Comparison of ENCODE assay signal across 8 mouse cellular contexts in the genomic region with DNA sequence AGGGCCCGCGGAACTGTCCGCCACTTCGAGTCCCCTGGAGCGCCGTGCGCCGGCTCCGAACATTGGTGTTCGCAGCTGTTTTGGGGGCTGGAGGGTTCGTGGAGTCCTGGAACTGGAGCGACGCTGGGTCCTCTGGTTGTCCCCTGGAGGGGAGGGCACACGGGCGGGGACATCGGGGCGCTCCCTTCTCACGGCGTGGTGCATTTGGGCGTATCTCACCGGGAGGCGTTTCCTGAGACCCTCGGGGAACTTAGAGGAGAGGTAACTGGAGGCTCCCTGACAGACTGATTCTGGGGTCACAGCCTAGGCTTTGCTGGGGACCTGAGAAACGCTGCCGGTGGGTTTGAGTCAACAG. TPM values are rescaled to one million over a fixed set of nuclear protein-coding genes. Genes with fewer than 3 reads are reported as not detected.
DNase-seq lines count a peak whose midpoint lies in the region; ATAC-seq and TF ChIP-seq lines count a peak whose summit lies in the region.

No protein-coding gene starts in this region.

- H3K36me3 ChIP-seq in heart, embryonic 14.5 days (ENCODE audit: control insufficient read depth, insufficient read depth, low read length) = no peaks in the 10 kb centered on the region
- no peaks in the 10 kb centered on the region for H3K36me3 ChIP-seq in G1E (replicated peaks)
- no peaks in the 10 kb centered on the region for H3K36me3 ChIP-seq in hindbrain, embryonic 11.5 days (ENCODE audit: control insufficient read depth, insufficient read depth, low read length)
- H3K36me3 ChIP-seq in midbrain, embryonic 11.5 days (ENCODE audit: control insufficient read depth, insufficient read depth, low read length) = no peaks in the 10 kb centered on the region

- H3K9ac ChIP-seq in heart, embryonic 14.5 days (ENCODE audit: low read length) = peak overlapping the region; percentile 81
- peak overlapping the region; percentile 33; the same call in 1 of the 2 replicates for H3K9ac ChIP-seq in hindbrain, embryonic 11.5 days (ENCODE audit: low read depth, low read length)
- H3K9ac ChIP-seq in midbrain, embryonic 11.5 days (ENCODE audit: low read length) = no peak overlapping the region

- no peaks in the 10 kb centered on the region for H3K9me3 ChIP-seq in heart, embryonic 14.5 days (ENCODE audit: control insufficient read depth, low read length)
- no peaks in the 10 kb centered on the region for H3K9me3 ChIP-seq in G1E (replicated peaks)
- no peaks in the 10 kb centered on the region for H3K9me3 ChIP-seq in hindbrain, embryonic 11.5 days (ENCODE audit: control insufficient read depth, low read length)
- no peaks in the 10 kb centered on the region for H3K9me3 ChIP-seq in midbrain, embryonic 11.5 days (ENCODE audit: control insufficient read depth, low read length)

- peak overlapping the region; percentile 89 for H3K4me2 ChIP-seq in heart, embryonic 14.5 days (ENCODE audit: low read length)
- H3K4me2 ChIP-seq in hindbrain, embryonic 11.5 days (replicated peaks; ENCODE audit: low read depth, low read length) = peak overlapping the region; percentile 82
- H3K4me2 ChIP-seq in midbrain, embryonic 11.5 days = peak overlapping the region; percentile 89

- 1% methylated on average over 25 of the region's 25 CpGs for WGBS in heart, embryonic 14.5 days
- WGBS in hindbrain, embryonic 11.5 days = 1% methylated on average over 24 of the region's 25 CpGs
- under 1% methylated on average over 25 of the region's 25 CpGs for WGBS in midbrain, embryonic 11.5 days

- peak overlapping the region; percentile 61 to 68 for H3K4me3 ChIP-seq in heart, embryonic 14.5 days (ENCODE audit: control insufficient read depth in 1 of 2, insufficient read depth in 1 of 2, low read depth in 1 of 2, low read length in 2 of 2)
- H3K4me3 ChIP-seq in G1E (ENCODE audit: low read depth, low read length) = peak overlapping the region; percentile 68
- peak overlapping the region; percentile 54 for H3K4me3 ChIP-seq in hindbrain, embryonic 11.5 days (ENCODE audit: low read depth, low read length)
- H3K4me3 ChIP-seq in midbrain, embryonic 11.5 days (ENCODE audit: low read depth, low read length) = peak overlapping the region; percentile 63

- DNase-seq in heart, postnatal 36 days = no peak
- no peak for DNase-seq in G1E (ENCODE audit: low spot score)
- DNase-seq in hindbrain, embryonic 11.5 days (ENCODE audit: low spot score) = no peak
- DNase-seq in midbrain, embryonic 11.5 days (ENCODE audit: low spot score, missing footprints) = no peak
- no peak for DNase-seq in adrenal gland, postnatal 36 days
- DNase-seq in frontal cortex, adult 2 months (ENCODE audit: extremely low spot score in 1 of 2, low spot score in 1 of 2) = no peak
- DNase-seq in cerebellum, postnatal 25 days = no peak

- intact Hi-C loops in heart, postnatal 36 days (cut with DNase I) = loop anchor here (1.0 kb wide), 1 partner anchor 75 kb away; the partner anchor contains the start of gene Cdpf1

- TF ChIP-seq CTCF in G1E (IDR thresholded peaks at IDR 0.05; ENCODE audit: low read depth, low read length) = no peak

- H3K27ac ChIP-seq in heart, embryonic 14.5 days (replicated peaks in 1 of 2; ENCODE audit: control insufficient read depth in 1 of 2, insufficient read depth in 1 of 2, low read depth in 2 of 2, low read length in 2 of 2) = peak overlapping the region in 1 of 2 experiments; percentile 66; a peak in 2 of 4 replicates
- H3K27ac ChIP-seq in hindbrain, embryonic 11.5 days (ENCODE audit: low read depth, low read length) = no peak overlapping the region
- H3K27ac ChIP-seq in midbrain, embryonic 11.5 days (ENCODE audit: low read depth, low read length) = no peak overlapping the region

- H3K4me1 ChIP-seq in heart, embryonic 14.5 days (ENCODE audit: control insufficient read depth in 2 of 2, insufficient read depth in 2 of 2, low read length in 2 of 2) = peaks cover 6 to 10% of the 10 kb centered on the region in 2 experiments
- H3K4me1 ChIP-seq in G1E (ENCODE audit: insufficient read depth, low read depth, low read length) = peaks cover 12% of the 10 kb centered on the region; the same call in 1 of the 2 replicates
- peaks cover 2% of the 10 kb centered on the region; the same call in 1 of the 2 replicates for H3K4me1 ChIP-seq in hindbrain, embryonic 11.5 days (replicated peaks; ENCODE audit: control insufficient read depth, insufficient read depth, low read length)
- peaks cover 8% of the 10 kb centered on the region; the same call in 1 of the 2 replicates for H3K4me1 ChIP-seq in midbrain, embryonic 11.5 days (ENCODE audit: control insufficient read depth, insufficient read depth, low read length)

- peaks cover 35% of the 10 kb centered on the region for H3K27me3 ChIP-seq in heart, embryonic 14.5 days (ENCODE audit: control insufficient read depth, insufficient read depth, low read length)
- peaks cover 13% of the 10 kb centered on the region; the same call in 1 of the 2 replicates for H3K27me3 ChIP-seq in G1E (ENCODE audit: insufficient read depth, low read length)
- peaks cover 52% of the 10 kb centered on the region for H3K27me3 ChIP-seq in hindbrain, embryonic 11.5 days (ENCODE audit: control insufficient read depth, insufficient read depth, low read length)
- peaks cover 56% of the 10 kb centered on the region for H3K27me3 ChIP-seq in midbrain, embryonic 11.5 days (ENCODE audit: control insufficient read depth, insufficient read depth, low read length)

- ATAC-seq in heart, embryonic 14.5 days (ENCODE audit: insufficient number of reproducible peaks, insufficient read depth, low FRiP score, low read depth) = no peak; the same call in 1 of the 2 replicates
- no peak for ATAC-seq in G1E (ENCODE audit: extremely low read depth, insufficient number of reproducible peaks, low FRiP score, poor library complexity, severe bottlenecking)
- no peak for ATAC-seq in hindbrain, embryonic 11.5 days (ENCODE audit: low FRiP score)
- peak; percentile 12; the same call in 1 of the 2 replicates for ATAC-seq in midbrain, embryonic 11.5 days (ENCODE audit: low FRiP score)

RNA-seq across cellular contexts. Expression of gene Ppara, which starts 1.0 kb away (rescaled TPM):
- 8.8 and 10.6 TPM in 2 replicates for polyA plus RNA-seq in heart, embryonic 14.5 days (2014; fragmentation: Nextera tagmentation; extraction: Ambion mirVana)
- total RNA-seq in heart, postnatal 36 days (2021) = 10 to 100 TPM; 39.3 to 53.4 TPM
- total RNA-seq in G1E (2014; fragmentation: Nextera tagmentation) (not detected in 2 replicates), G1E (2017) (0.11 TPM in 1 of 2 replicates, not detected in the other)
- not detected in 2 replicates for polyA plus RNA-seq in G1E (2012)
- polyA plus RNA-seq in hindbrain, embryonic 11.5 days (2014; fragmentation: Nextera tagmentation; extraction: Ambion mirVana) = 0.49 and 1.5 TPM in 2 replicates
- polyA plus RNA-seq in midbrain, embryonic 11.5 days (2014; fragmentation: Nextera tagmentation; extraction: Ambion mirVana) = 0.62 and 0.92 TPM in 2 replicates
- 10 to 100 TPM; 23.9 to 38.5 TPM for total RNA-seq in adrenal gland, postnatal 36 days (2021)
- polyA plus RNA-seq in frontal cortex, adult 2 months (2012; rRNA removed) = 1.4 and 1.5 TPM in 2 replicates
